Comparison of ENCODE assay signal across 8 mouse cellular contexts in genomic region chr16:76321527-76322165, GRCm38 (mm10). TPM values are rescaled to one million over a fixed set of nuclear protein-coding genes. Genes with fewer than 3 reads are reported as not detected.
DNase-seq lines count a peak whose midpoint lies in the region; ATAC-seq and TF ChIP-seq lines count a peak whose summit lies in the region.

No protein-coding gene starts in this region.

- TF ChIP-seq CTCF in cortical plate, adult 2 months (IDR thresholded peaks at IDR 0.05; ENCODE audit: extremely low read depth, insufficient read depth, low read length) = no peak

- H3K4me3 ChIP-seq in cortical plate, adult 2 months (ENCODE audit: insufficient read depth, low read length) = peak overlapping the region; percentile 2; the same call in 1 of the 2 replicates
- H3K4me3 ChIP-seq in heart, embryonic 15.5 days = peak overlapping the region; percentile 7; the same call in 1 of the 2 replicates

- H3K27me3 ChIP-seq in heart, embryonic 15.5 days = no peaks in the 10 kb centered on the region

- intact Hi-C loops in left cerebral cortex, postnatal 4 days (cut with DNase I) = no loop called here
- intact Hi-C loops in left cerebral cortex, postnatal 36 days (cut with DNase I) = loop anchor here (5.0 kb wide), 1 partner anchor 51 kb away; the partner anchor contains the start of gene Nrip1

- H3K27ac ChIP-seq in cortical plate, adult 2 months (ENCODE audit: insufficient read depth, low read length) = peak overlapping the region; percentile 24
- peak overlapping the region; percentile 47 for H3K27ac ChIP-seq in heart, embryonic 15.5 days

- peak; percentile 10 for DNase-seq in left cerebral cortex, postnatal 4 days
- DNase-seq in left cerebral cortex, adult 11 months (ENCODE audit: low spot score) = no peak
- DNase-seq in kidney, postnatal 4 days = peak; percentile 34 to 56
- peak; percentile 17 for DNase-seq in retina, postnatal 7 days (ENCODE audit: low read depth, low spot score)
- no peak for DNase-seq in left cerebral cortex, postnatal 36 days (ENCODE audit: low spot score in 2 of 2)

- TF ChIP-seq POLR2A in cortical plate, adult 2 months (IDR thresholded peaks at IDR 0.05; ENCODE audit: extremely low read depth, insufficient read depth, low read length) = no peak

- peaks cover 4% of the 10 kb centered on the region; the same call in 1 of the 2 replicates for H3K4me1 ChIP-seq in cortical plate, adult 2 months (ENCODE audit: control insufficient read depth, insufficient read depth, low read length)
- H3K4me1 ChIP-seq in heart, embryonic 15.5 days (replicated peaks) = peaks cover 32% of the 10 kb centered on the region

- ATAC-seq in heart, embryonic 15.5 days (replicated peaks; ENCODE audit: insufficient number of reproducible peaks, insufficient read depth, low FRiP score, low read depth) = no peak
- ATAC-seq in monocyte, adult 5-6 weeks (replicated peaks; ENCODE audit: insufficient number of reproducible peaks, low FRiP score, low TSS enrichment, poor library complexity, severe bottlenecking) = no peak

- peak overlapping the region; percentile 40 for H3K4me2 ChIP-seq in heart, embryonic 15.5 days

- no peaks in the 10 kb centered on the region for H3K9me3 ChIP-seq in heart, embryonic 15.5 days (replicated peaks)

- no peaks in the 10 kb centered on the region for H3K36me3 ChIP-seq in heart, embryonic 15.5 days

- 0 out of 2 replicates have a peak overlapping the region, but pooled peaks have one; percentile 32 for H3K9ac ChIP-seq in heart, embryonic 15.5 days

- WGBS in heart, embryonic 15.5 days = 11% methylated on average over 11 of the region's 11 CpGs

RNA-seq across cellular contexts. Expression of gene Nrip1, which starts 52.0 kb away (rescaled TPM):
- 10 to 100 TPM; 94.0 to 98.7 TPM for total RNA-seq in left cerebral cortex, postnatal 4 days (2021)
- 7.5 and 7.7 TPM in 2 replicates for polyA plus RNA-seq in cortical plate, adult 2 months (2012; rRNA removed)
- 19.1 and 26.1 TPM in 2 replicates for polyA plus RNA-seq in heart, embryonic 15.5 days (2015; fragmentation: Nextera tagmentation; extraction: Ambion mirVana)
- 27.9 to 36.9 TPM (median 29.3 TPM) in 3 replicates for total RNA-seq in monocyte, adult 5-6 weeks (2017)
- 10 to 100 TPM; 55.8 to 57.8 TPM for total RNA-seq in left cerebral cortex, postnatal 36 days (2021)

Comparison
In these comparisons a context has a peak if more than half of its experiments do, and no peak if none do; other contexts are left out.
1. DNase-seq: peak in left cerebral cortex, postnatal 4 days (single experiment), kidney, postnatal 4 days (2 of 2) and retina, postnatal 7 days (single experiment); none in left cerebral cortex, adult 11 months (single experiment) and left cerebral cortex, postnatal 36 days (0 of 2).